8 mouse cellular contexts compared by ENCODE assay signal in genomic region chr11:75462253-75462783, GRCm38 (mm10). TPM values are rescaled to one million over a fixed set of nuclear protein-coding genes. Genes with fewer than 3 reads are reported as not detected.
DNase-seq lines count a peak whose midpoint lies in the region; ATAC-seq and TF ChIP-seq lines count a peak whose summit lies in the region.

No protein-coding gene starts in this region.

- peak overlapping the region; percentile 68 for H3K9ac ChIP-seq in embryonic facial prominence, embryonic 13.5 days
- H3K9ac ChIP-seq in heart, embryonic 11.5 days (ENCODE audit: low read depth, low read length) = peak overlapping the region; percentile 88
- peak overlapping the region; percentile 68 for H3K9ac ChIP-seq in kidney, embryonic 15.5 days
- H3K9ac ChIP-seq in lung, postnatal 0 days (replicated peaks; ENCODE audit: low read depth) = peak overlapping the region; percentile 99

- peaks cover 11% of the 10 kb centered on the region for H3K36me3 ChIP-seq in embryonic facial prominence, embryonic 13.5 days
- peaks cover 8% of the 10 kb centered on the region for H3K36me3 ChIP-seq in heart, embryonic 11.5 days (ENCODE audit: control insufficient read depth, insufficient read depth, low read length)
- peaks cover 21% of the 10 kb centered on the region for H3K36me3 ChIP-seq in kidney, embryonic 15.5 days
- peaks cover 13% of the 10 kb centered on the region for H3K36me3 ChIP-seq in lung, postnatal 0 days (ENCODE audit: insufficient read depth, low read length)

- no peaks in the 10 kb centered on the region for H3K9me3 ChIP-seq in embryonic facial prominence, embryonic 13.5 days
- H3K9me3 ChIP-seq in heart, embryonic 11.5 days (replicated peaks; ENCODE audit: control insufficient read depth, low read length) = no peaks in the 10 kb centered on the region
- no peaks in the 10 kb centered on the region for H3K9me3 ChIP-seq in kidney, embryonic 15.5 days (replicated peaks)
- H3K9me3 ChIP-seq in lung, postnatal 0 days (ENCODE audit: low read length) = no peaks in the 10 kb centered on the region

- 6% methylated on average over 14 of the region's 16 CpGs for WGBS in embryonic facial prominence, embryonic 13.5 days
- 6% methylated on average over 14 of the region's 16 CpGs for WGBS in heart, embryonic 11.5 days (ENCODE audit: insufficient replicate concordance)
- WGBS in kidney, embryonic 15.5 days = under 1% methylated on average over 15 of the region's 16 CpGs
- WGBS in lung, postnatal 0 days = 4% methylated on average over 10 of the region's 16 CpGs
- WGBS in olfactory bulb, adult 2 months = 4% methylated on average over 15 of the region's 16 CpGs

- peaks cover 34% of the 10 kb centered on the region for H3K4me1 ChIP-seq in embryonic facial prominence, embryonic 13.5 days
- peaks cover 21% of the 10 kb centered on the region for H3K4me1 ChIP-seq in heart, embryonic 11.5 days (ENCODE audit: control insufficient read depth, insufficient read depth, low read length)
- peaks cover 37% of the 10 kb centered on the region for H3K4me1 ChIP-seq in kidney, embryonic 15.5 days
- H3K4me1 ChIP-seq in lung, postnatal 0 days (ENCODE audit: insufficient read depth, low read depth, low read length) = peaks cover 11% of the 10 kb centered on the region; the same call in 1 of the 2 replicates
- peaks cover 28% of the 10 kb centered on the region for H3K4me1 ChIP-seq in olfactory bulb, adult 2 months (ENCODE audit: control insufficient read depth, insufficient read depth, low read length)

- DNase-seq in B cell, adult 2 months = peak; percentile 46 to 51
- DNase-seq in adrenal gland, adult 18-20 months (ENCODE audit: low spot score in 2 of 2) = peak; percentile 78 to 80
- DNase-seq in lung, postnatal 0 days (ENCODE audit: low spot score) = peak; percentile 93
- peak; percentile 83 for DNase-seq in urinary bladder, postnatal 25 days (ENCODE audit: low spot score)

- peak overlapping the region; percentile 82 for H3K27ac ChIP-seq in embryonic facial prominence, embryonic 13.5 days
- H3K27ac ChIP-seq in heart, embryonic 11.5 days (ENCODE audit: low read depth, low read length) = peak overlapping the region; percentile 94
- H3K27ac ChIP-seq in kidney, embryonic 15.5 days = peak overlapping the region; percentile 92
- peak overlapping the region; percentile 98 for H3K27ac ChIP-seq in lung, postnatal 0 days (ENCODE audit: low read length)
- H3K27ac ChIP-seq in olfactory bulb, adult 2 months (ENCODE audit: insufficient read depth, low read depth, low read length) = peak overlapping the region; percentile 20; the same call in 1 of the 2 replicates

- TF ChIP-seq POLR2A in olfactory bulb, adult 2 months (IDR thresholded peaks at IDR 0.05; ENCODE audit: insufficient read depth, low read depth, low read length) = no peak

- 0 out of 2 replicates have a peak, but pooled peaks have one; percentile 11 for ATAC-seq in embryonic facial prominence, embryonic 13.5 days (ENCODE audit: insufficient number of reproducible peaks, insufficient read depth, low FRiP score, low TSS enrichment, low read depth)
- peak; percentile 20 for ATAC-seq in heart, embryonic 11.5 days (replicated peaks; ENCODE audit: insufficient number of reproducible peaks, low FRiP score, low TSS enrichment)
- ATAC-seq in kidney, embryonic 15.5 days (replicated peaks; ENCODE audit: low FRiP score) = no peak
- peak; percentile 32 for ATAC-seq in lung, postnatal 0 days

- TF ChIP-seq CTCF in lung, postnatal 0 days (IDR thresholded peaks at IDR 0.05) = no peak
- TF ChIP-seq CTCF in olfactory bulb, adult 2 months (IDR thresholded peaks at IDR 0.05; ENCODE audit: insufficient read depth, low read depth, low read length) = no peak

- H3K27me3 ChIP-seq in embryonic facial prominence, embryonic 13.5 days = no peaks in the 10 kb centered on the region
- H3K27me3 ChIP-seq in heart, embryonic 11.5 days (ENCODE audit: control insufficient read depth, insufficient read depth, low read length) = no peaks in the 10 kb centered on the region
- no peaks in the 10 kb centered on the region for H3K27me3 ChIP-seq in kidney, embryonic 15.5 days
- no peaks in the 10 kb centered on the region for H3K27me3 ChIP-seq in lung, postnatal 0 days (replicated peaks; ENCODE audit: insufficient read depth, low read length)

- peak overlapping the region; percentile 64 for H3K4me3 ChIP-seq in embryonic facial prominence, embryonic 13.5 days
- H3K4me3 ChIP-seq in heart, embryonic 11.5 days (ENCODE audit: low read depth, low read length) = peak overlapping the region; percentile 92
- H3K4me3 ChIP-seq in kidney, embryonic 15.5 days (replicated peaks) = peak overlapping the region; percentile 82
- H3K4me3 ChIP-seq in lung, postnatal 0 days (ENCODE audit: low read depth, low read length) = peak overlapping the region; percentile 98
- peak overlapping the region; percentile 80 for H3K4me3 ChIP-seq in olfactory bulb, adult 2 months (ENCODE audit: insufficient read depth, low read depth, low read length)

- TF ChIP-seq EP300 in lung, postnatal 0 days (IDR thresholded peaks at IDR 0.05) = no peak

- H3K4me2 ChIP-seq in embryonic facial prominence, embryonic 13.5 days = peak overlapping the region; percentile 98
- H3K4me2 ChIP-seq in heart, embryonic 11.5 days = peak overlapping the region; percentile 81
- H3K4me2 ChIP-seq in kidney, embryonic 15.5 days = peak overlapping the region; percentile 97
- H3K4me2 ChIP-seq in lung, postnatal 0 days (replicated peaks; ENCODE audit: low read depth, low read length) = peak overlapping the region; percentile 88

RNA-seq across cellular contexts. Expression of gene Tlcd2, which starts 0.8 kb away (rescaled TPM):
- total RNA-seq in adrenal gland, adult 18-20 months (2021) = 1 to 10 TPM; 8.1 to 9.1 TPM
- polyA plus RNA-seq in embryonic facial prominence, embryonic 13.5 days (2015; fragmentation: Nextera tagmentation; extraction: Ambion mirVana) = 37.9 and 38.9 TPM in 2 replicates
- polyA plus RNA-seq in heart, embryonic 11.5 days (2014; fragmentation: Nextera tagmentation; extraction: Ambion mirVana) = 14.4 and 16.1 TPM in 2 replicates
- 22.6 and 24.5 TPM in 2 replicates for polyA plus RNA-seq in kidney, embryonic 15.5 days (2015; fragmentation: Nextera tagmentation; extraction: Ambion mirVana)
- 6.1 and 8.7 TPM in 2 replicates for polyA plus RNA-seq in lung, postnatal 0 days (2015; fragmentation: Nextera tagmentation; extraction: Ambion mirVana)
- not detected in 2 replicates for polyA plus RNA-seq in olfactory bulb, adult 2 months (2012; ENCODE audit: insufficient read depth, insufficient read length, low replicate concordance, missing spikeins)

RNA-seq across cellular contexts. Expression of gene Wdr81, which starts 7.8 kb away (rescaled TPM):
- total RNA-seq in adrenal gland, adult 18-20 months (2021) = 10 to 100 TPM; 11.5 to 15.3 TPM
- polyA plus RNA-seq in embryonic facial prominence, embryonic 13.5 days (2015; fragmentation: Nextera tagmentation; extraction: Ambion mirVana) = 5.3 and 7.1 TPM in 2 replicates
- polyA plus RNA-seq in heart, embryonic 11.5 days (2014; fragmentation: Nextera tagmentation; extraction: Ambion mirVana) = 3.6 and 4.0 TPM in 2 replicates
- polyA plus RNA-seq in kidney, embryonic 15.5 days (2015; fragmentation: Nextera tagmentation; extraction: Ambion mirVana) = 5.0 and 6.2 TPM in 2 replicates
- polyA plus RNA-seq in lung, postnatal 0 days (2015; fragmentation: Nextera tagmentation; extraction: Ambion mirVana) = 5.9 and 7.2 TPM in 2 replicates
- not detected in 2 replicates for polyA plus RNA-seq in olfactory bulb, adult 2 months (2012; ENCODE audit: insufficient read depth, insufficient read length, low replicate concordance, missing spikeins)

RNA-seq across cellular contexts. Expression of gene Serpinf2, which starts 22.9 kb away (rescaled TPM):
- total RNA-seq in adrenal gland, adult 18-20 months (2021) = not detected
- polyA plus RNA-seq in embryonic facial prominence, embryonic 13.5 days (2015; fragmentation: Nextera tagmentation; extraction: Ambion mirVana) = 0.13 and 6.7 TPM in 2 replicates
- polyA plus RNA-seq in heart, embryonic 11.5 days (2014; fragmentation: Nextera tagmentation; extraction: Ambion mirVana) = 2.4 and 5.4 TPM in 2 replicates
- polyA plus RNA-seq in kidney, embryonic 15.5 days (2015; fragmentation: Nextera tagmentation; extraction: Ambion mirVana) = 35.4 and 47.2 TPM in 2 replicates
- 0.14 and 0.19 TPM in 2 replicates for polyA plus RNA-seq in lung, postnatal 0 days (2015; fragmentation: Nextera tagmentation; extraction: Ambion mirVana)
- polyA plus RNA-seq in olfactory bulb, adult 2 months (2012; ENCODE audit: insufficient read depth, insufficient read length, low replicate concordance, missing spikeins) = not detected in 2 replicates

RNA-seq across cellular contexts. Expression of gene Prpf8, which starts 24.3 kb away (rescaled TPM):
- total RNA-seq in adrenal gland, adult 18-20 months (2021) = 100 to 1,000 TPM; 118 to 147 TPM
- 62.5 and 63.1 TPM in 2 replicates for polyA plus RNA-seq in embryonic facial prominence, embryonic 13.5 days (2015; fragmentation: Nextera tagmentation; extraction: Ambion mirVana)
- polyA plus RNA-seq in heart, embryonic 11.5 days (2014; fragmentation: Nextera tagmentation; extraction: Ambion mirVana) = 56.1 and 62.1 TPM in 2 replicates
- 54.6 and 61.7 TPM in 2 replicates for polyA plus RNA-seq in kidney, embryonic 15.5 days (2015; fragmentation: Nextera tagmentation; extraction: Ambion mirVana)
- polyA plus RNA-seq in lung, postnatal 0 days (2015; fragmentation: Nextera tagmentation; extraction: Ambion mirVana) = 19.7 and 22.5 TPM in 2 replicates
- polyA plus RNA-seq in olfactory bulb, adult 2 months (2012; ENCODE audit: insufficient read depth, insufficient read length, low replicate concordance, missing spikeins) = 102 and 148 TPM in 2 replicates

RNA-seq across cellular contexts. Expression of gene Serpinf1, which starts 39.8 kb away (rescaled TPM):
- 10 to 100 TPM; 13.7 to 28.0 TPM for total RNA-seq in adrenal gland, adult 18-20 months (2021)
- polyA plus RNA-seq in embryonic facial prominence, embryonic 13.5 days (2015; fragmentation: Nextera tagmentation; extraction: Ambion mirVana) = 259 and 277 TPM in 2 replicates
- polyA plus RNA-seq in heart, embryonic 11.5 days (2014; fragmentation: Nextera tagmentation; extraction: Ambion mirVana) = 50.9 and 55.1 TPM in 2 replicates
- 129 and 140 TPM in 2 replicates for polyA plus RNA-seq in kidney, embryonic 15.5 days (2015; fragmentation: Nextera tagmentation; extraction: Ambion mirVana)
- polyA plus RNA-seq in lung, postnatal 0 days (2015; fragmentation: Nextera tagmentation; extraction: Ambion mirVana) = 58.0 and 64.2 TPM in 2 replicates
- polyA plus RNA-seq in olfactory bulb, adult 2 months (2012; ENCODE audit: insufficient read depth, insufficient read length, low replicate concordance, missing spikeins) = not detected in 2 replicates

Comparison
In these comparisons a context has a peak if more than half of its experiments do, and no peak if none do; other contexts are left out.
1. H3K27ac ChIP-seq: peak in every context shown above with its lines; median percentile 98 in lung, postnatal 0 days; 94 in heart, embryonic 11.5 days; 92 in kidney, embryonic 15.5 days; 82 in embryonic facial prominence, embryonic 13.5 days; 20 in olfactory bulb, adult 2 months.